In genomic region chr10:18525311-18525710, GRCm38 (mm10) we compare ENCODE assay signal across 17 mouse cellular contexts. TPM values are rescaled to one million over a fixed set of nuclear protein-coding genes. Genes with fewer than 3 reads are reported as not detected.
A peak's percentile ranks its signal among the peaks of the same experiment; 100 is the strongest.
DNase-seq lines count a peak whose midpoint lies in the region; ATAC-seq lines count a peak whose summit lies in the region.
"Had no signal": no experiment of that assay in that cellular context is flagged by ENCODE, and none has a peak within 500 bp of the region (broad histone marks: within the 10 kb centered on the region; RNA-seq: fewer than 3 reads in every experiment).

No protein-coding gene starts in this region.

- no peak for DNase-seq in heart, embryonic 10.5 days (ENCODE audit: low spot score)
- DNase-seq in testis, postnatal 10 days (ENCODE audit: low spot score): peak; percentile 54
- DNase-seq in testis, postnatal 14 days (ENCODE audit: low spot score): no peak
- peak; percentile 32 to 55 for DNase-seq in cerebellum, postnatal 14 days
- DNase-seq in right cerebral cortex, postnatal 25 days: no peak
- DNase-seq in spleen, adult 12 weeks (ENCODE audit: low spot score): no peak
- DNase-seq: forebrain, postnatal 0 days; kidney, postnatal 36 days; lung, postnatal 4 days had no signal

- ATAC-seq in heart, embryonic 12.5 days (ENCODE audit: insufficient number of reproducible peaks, low FRiP score): no peak
- ATAC-seq: forebrain, postnatal 0 days had no signal

- WGBS in heart, embryonic 10.5 days: 82% methylated on average over 15 of the region's 15 CpGs
- 74% methylated on average over 15 of the region's 15 CpGs for WGBS in heart, embryonic 12.5 days

- H3K36me3 ChIP-seq in heart, embryonic 10.5 days: peaks cover 43% of the 10 kb centered on the region
- H3K36me3 ChIP-seq in heart, embryonic 12.5 days: peaks cover 34% of the 10 kb centered on the region
- H3K36me3 ChIP-seq: lung, embryonic 15.5 days had no signal

- no peaks in the 10 kb centered on the region for H3K9me3 ChIP-seq in heart, embryonic 10.5 days
- no peaks in the 10 kb centered on the region for H3K9me3 ChIP-seq in heart, embryonic 12.5 days (replicated peaks)
- H3K9me3 ChIP-seq: embryonic facial prominence, embryonic 12.5 days; intestine, embryonic 15.5 days; limb, embryonic 13.5 days; lung, embryonic 15.5 days; midbrain, embryonic 10.5 days had no signal

- H3K4me2 ChIP-seq in heart, embryonic 12.5 days: no peak overlapping the region
- H3K4me2 ChIP-seq: embryonic facial prominence, embryonic 12.5 days; intestine, embryonic 15.5 days; limb, embryonic 13.5 days; lung, embryonic 15.5 days had no signal

- H3K4me1 ChIP-seq in heart, embryonic 10.5 days: peaks cover 14% of the 10 kb centered on the region
- peaks cover 17% of the 10 kb centered on the region for H3K4me1 ChIP-seq in heart, embryonic 12.5 days (replicated peaks)

- H3K27ac ChIP-seq in heart, embryonic 10.5 days: 0 out of 2 replicates have a peak overlapping the region, but pooled peaks have one; percentile 13
- H3K27ac ChIP-seq in heart, embryonic 12.5 days (ENCODE audit: poor library complexity, severe bottlenecking): no peak overlapping the region
- H3K27ac ChIP-seq: intestine, embryonic 15.5 days; liver, embryonic 14.5 days; lung, embryonic 15.5 days had no signal

- H3K4me3 ChIP-seq in heart, embryonic 10.5 days: no peak overlapping the region
- H3K4me3 ChIP-seq in heart, embryonic 12.5 days: no peak overlapping the region
- H3K4me3 ChIP-seq: embryonic facial prominence, embryonic 12.5 days; erythroblast, embryonic 14.5 days; intestine, embryonic 15.5 days; limb, embryonic 13.5 days; lung, embryonic 15.5 days; midbrain, embryonic 10.5 days had no signal

- no peaks in the 10 kb centered on the region for H3K27me3 ChIP-seq in heart, embryonic 10.5 days (ENCODE audit: insufficient read depth, poor library complexity, severe bottlenecking)
- no peaks in the 10 kb centered on the region for H3K27me3 ChIP-seq in heart, embryonic 12.5 days (replicated peaks)
- H3K27me3 ChIP-seq: embryonic facial prominence, embryonic 12.5 days; intestine, embryonic 15.5 days; limb, embryonic 13.5 days; lung, embryonic 15.5 days had no signal

- H3K9ac ChIP-seq in heart, embryonic 12.5 days: no peak overlapping the region
- H3K9ac ChIP-seq: embryonic facial prominence, embryonic 12.5 days; forebrain, postnatal 0 days; intestine, embryonic 15.5 days; limb, embryonic 13.5 days; liver, embryonic 14.5 days; lung, embryonic 15.5 days had no signal

RNA-seq across cellular contexts. Expression of gene Hebp2, which starts 20.6 kb away (rescaled TPM):
- 18.6 and 20.2 TPM in 2 replicates for polyA plus RNA-seq in heart, embryonic 10.5 days (2016; fragmentation: Nextera tagmentation; extraction: Ambion mirVana)
- polyA plus RNA-seq in heart, embryonic 12.5 days (2016; fragmentation: Nextera tagmentation; extraction: Ambion mirVana): 17.9 and 18.3 TPM in 2 replicates
- polyA plus RNA-seq: erythroblast, embryonic 14.5 days had no signal

Comparison
In these comparisons a context has a peak if more than half of its experiments do, and no peak if none do; other contexts are left out.
1. DNase-seq: peak in testis, postnatal 10 days (single experiment) and cerebellum, postnatal 14 days (2 of 2); none in heart, embryonic 10.5 days (single experiment), testis, postnatal 14 days (single experiment), right cerebral cortex, postnatal 25 days (single experiment) and spleen, adult 12 weeks (single experiment).